Mouse (Mus musculus): Measurements from ENCODE around the gene Plekhm1. TPM values are rescaled to one million over a fixed set of nuclear protein-coding genes. Genes with fewer than 3 reads are reported as not detected.

Gene Plekhm1
- total RNA-seq, 2 experiments from 2014 or later = 14.8 to 16.4 TPM

- DNase-seq (ENCODE audit: low spot score) = no peak
Measured at GRCm38 (mm10) chr11:103314736-103315374, 97.6 kb downstream of the Plekhm1 start.

Other genes starting within 250 kb of the Plekhm1 start
- 1 to 10 TPM; 5.1 to 8.1 TPM for gene Fmnl1, start 241.6 kb downstream of the Plekhm1 start, total RNA-seq (2021)
- not detected for gene 1700023F06Rik, start 204.1 kb downstream of the Plekhm1 start, total RNA-seq (2021)
- gene Spata32, start 194.3 kb downstream of the Plekhm1 start, total RNA-seq (2021) = not detected
- 1 to 10 TPM; 3.2 to 4.0 TPM for gene Map3k14, start 145.2 kb downstream of the Plekhm1 start, total RNA-seq (2021)
- 1 to 10 TPM; 6.1 to 6.8 TPM for gene Arhgap27, start 49.0 kb downstream of the Plekhm1 start, total RNA-seq (2021)
- gene Lrrc37a, start 91.9 kb upstream of the Plekhm1 start, total RNA-seq (2021) = not detected
- not detected for gene Gm884, start 208.5 kb upstream of the Plekhm1 start, total RNA-seq (2021)
- not detected for gene Lyzl6, start 226.2 kb upstream of the Plekhm1 start, total RNA-seq (2021)
- gene Rprml, start 236.9 kb upstream of the Plekhm1 start, total RNA-seq (2021) = not detected